Mouse (Mus musculus) limb, embryonic 11.5 days (tissue): ENCODE data around the gene Cela3a. TPM values are rescaled to one million over a fixed set of nuclear protein-coding genes. Genes with fewer than 3 reads are reported as not detected.
"Not testable (repeated sequence)": the region's sequence is repeated elsewhere in the genome, so short reads cannot be mapped to it uniquely, and the experiment has no call there.

Experiments used
- ATAC-seq: fragments of 200-750 bp; cut with Nextera tagmentation; 2 replicates; pipeline ENCODE4 v1.8.0; 2017; ENCODE audit warnings: low read depth; ENCODE audit not compliant: insufficient number of reproducible peaks, low FRiP score, low TSS enrichment
- DNase-seq: peaks from one replicate; pipeline ENCODE4 v3.0.0-alpha.2; 2015; ENCODE audit warnings: low spot score
- H3K27ac ChIP-seq: fragments of 300-500 bp; sonication (generic); replicated peaks from 2 replicates; pipeline ENCODE4 v1.5.1; 2014; ENCODE audit warnings: low read depth, mild to moderate bottlenecking, low read length
- H3K27me3 ChIP-seq: fragments of 300-500 bp; sonication (generic); 2 replicates; pipeline ENCODE4 v1.6.1; 2014; ENCODE audit warnings: mild to moderate bottlenecking, low read length, mixed read lengths; ENCODE audit not compliant: control insufficient read depth, insufficient read depth
- H3K36me3 ChIP-seq: fragments of 300-500 bp; sonication (generic); 2 replicates; pipeline ENCODE4 v1.6.1; 2014; ENCODE audit warnings: mild to moderate bottlenecking, low read length, moderate library complexity, mixed read lengths; ENCODE audit not compliant: control insufficient read depth, insufficient read depth
- H3K4me1 ChIP-seq: fragments of 300-500 bp; sonication (generic); 2 replicates; pipeline ENCODE4 v1.6.1; 2014; ENCODE audit warnings: low read length, mixed read lengths; ENCODE audit not compliant: control insufficient read depth, insufficient read depth
- H3K4me2 ChIP-seq: fragments of 300-500 bp; sonication (generic); 2 replicates; pipeline ENCODE4 v1.6.1; 2014; ENCODE audit warnings: low read depth, mild to moderate bottlenecking, moderate library complexity; ENCODE audit not compliant: severe bottlenecking
- H3K4me3 ChIP-seq: fragments of 300-500 bp; sonication (generic); 2 replicates; pipeline ENCODE4 v1.5.1; 2014; ENCODE audit warnings: low read depth, low read length
- H3K9ac ChIP-seq: fragments of 300-500 bp; sonication (generic); 2 replicates; pipeline ENCODE4 v1.6.1; 2014; ENCODE audit warnings: mild to moderate bottlenecking, low read length
- H3K9me3 ChIP-seq: fragments of 300-500 bp; sonication (generic); 2 replicates; pipeline ENCODE4 v1.6.1; 2016; ENCODE audit warnings: low read length; ENCODE audit not compliant: control insufficient read depth
- WGBS: fragments of 180-500 bp; shearing (Covaris S2); extraction: QIAGEN DNeasy Blood & Tissue Kit; methylation state at CpG from one replicate; pipeline ENCODE4 v1.1.7; 2014; 5-methylcytosine and 5-hydroxymethylcytosine counted together
- polyA plus RNA-seq: library from polyadenylated mRNA; unstranded; fragments of >200 nt; fragmentation: Nextera tagmentation; extraction: Ambion mirVana; gene quantifications from 2 replicates; pipeline ENCODE4 v1.2.1, GENCODE M21; 2014

Cela3a gene
- polyA plus RNA-seq, 1 experiment from 2014 or later, result not detected

GRCm38 (mm10) chr4:137436979-137437669, 27.5 kb upstream of the Cela3a start:
- H3K4me3 ChIP-seq, result no peak overlapping the region
- DNase-seq (no peak), ATAC-seq (no peak)
- no peaks in the 10 kb centered on the region for H3K4me1 ChIP-seq
- no peak overlapping the region for H3K4me2 ChIP-seq
- no peak overlapping the region for H3K9ac ChIP-seq
- no peak overlapping the region for H3K27ac ChIP-seq
- no peaks in the 10 kb centered on the region for H3K36me3 ChIP-seq
- H3K27me3 ChIP-seq, result no peaks in the 10 kb centered on the region
- WGBS, result 83% methylated on average over 8 of the region's 8 CpGs
- no peaks in the 10 kb centered on the region for H3K9me3 ChIP-seq

DNA sequence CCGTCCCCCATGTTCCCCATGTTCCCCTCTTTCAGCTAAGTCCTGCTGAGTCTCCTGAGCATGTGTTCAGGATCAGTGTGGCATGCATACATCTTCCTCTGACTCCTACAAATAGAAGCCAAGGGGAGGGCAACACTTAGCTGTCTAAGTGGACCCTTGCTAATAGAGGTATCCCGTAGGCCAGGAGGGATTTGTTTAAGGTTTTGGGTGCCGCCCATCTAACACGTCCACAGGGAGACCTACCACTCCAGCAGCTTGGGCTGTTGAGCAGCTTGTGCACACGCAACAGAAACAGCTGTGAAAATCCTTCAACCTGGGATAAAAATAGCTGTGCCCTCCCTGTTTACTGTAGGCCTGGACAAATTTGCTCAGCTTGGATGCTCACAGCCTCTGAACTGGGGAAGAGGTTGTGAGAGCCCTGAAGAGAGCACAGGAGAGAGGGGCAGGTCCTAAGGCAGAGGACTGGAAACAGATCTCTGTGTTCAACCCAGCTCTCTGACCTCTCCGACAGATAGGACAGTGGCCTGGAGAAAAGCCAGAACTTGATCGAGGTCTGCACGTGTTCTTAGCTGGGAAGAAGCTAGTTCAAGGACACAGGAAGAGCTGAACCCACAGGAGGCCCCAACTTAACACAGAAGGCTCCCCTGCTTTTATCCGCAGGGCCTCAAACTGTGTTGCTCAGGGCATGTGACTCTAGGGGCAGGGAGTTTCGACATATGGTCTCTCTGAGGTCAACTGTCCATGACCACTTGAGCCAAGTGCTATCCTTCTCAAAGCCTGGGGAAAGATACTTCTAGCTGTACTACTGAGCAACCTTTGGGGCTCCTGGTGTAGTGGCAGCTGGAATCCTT, 23.3 kb upstream of the Cela3a start:
- H3K9me3 ChIP-seq, H3K27ac ChIP-seq, H3K27me3 ChIP-seq, H3K4me2 ChIP-seq, H3K36me3 ChIP-seq, ATAC-seq, H3K4me1 ChIP-seq, H3K9ac ChIP-seq, H3K4me3 ChIP-seq, DNase-seq: not testable (repeated sequence)
- WGBS, result 79% methylated on average over 10 of the region's 10 CpGs

DNA sequence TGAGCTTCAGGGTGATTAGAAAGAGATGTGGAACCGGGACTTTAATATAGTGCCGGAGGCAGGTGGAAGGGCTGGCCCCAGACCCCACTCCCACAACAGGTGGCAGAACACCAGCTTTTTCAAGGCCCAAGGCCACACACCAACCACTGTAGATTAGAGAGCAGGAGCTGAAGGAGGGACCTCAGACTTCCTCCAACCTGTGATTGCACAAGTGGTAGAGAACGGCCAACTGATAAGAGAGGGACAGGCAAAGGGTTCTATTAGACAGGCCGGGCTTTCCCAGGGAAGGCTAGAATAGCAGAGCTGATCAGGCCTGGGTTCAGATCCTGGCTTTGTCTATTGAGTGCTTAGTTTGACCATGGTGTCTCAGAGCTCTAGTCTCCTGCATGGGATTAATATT, 20.9 kb upstream of the Cela3a start, which contains the start of gene Cela3b:
TSS of gene Cela3b (minus strand) at position 39 of the 400 bp plus-strand sequence.
- WGBS, result 92% methylated on average over 4 of the region's 4 CpGs
- DNase-seq (no peak), ATAC-seq (no peak)
- H3K4me3 ChIP-seq, result no peak within 1 kb of the TSS
- no peaks in the 10 kb centered on the region for H3K27me3 ChIP-seq
- H3K9me3 ChIP-seq, result no peaks in the 10 kb centered on the region
- no peak within 1 kb of the TSS for H3K4me2 ChIP-seq
- no peaks in the 10 kb centered on the region for H3K4me1 ChIP-seq
- no peak within 1 kb of the TSS for H3K9ac ChIP-seq
- H3K27ac ChIP-seq, result no peak within 1 kb of the TSS
- H3K36me3 ChIP-seq, result no peaks in the 10 kb centered on the region

GRCm38 (mm10) chr4:137417712-137418564, 8.3 kb upstream of the Cela3a start:
- no peaks in the 10 kb centered on the region for H3K4me1 ChIP-seq
- no peak overlapping the region for H3K9ac ChIP-seq
- ATAC-seq, result no peak
- no peaks in the 10 kb centered on the region for H3K27me3 ChIP-seq
- DNase-seq, result no peak
- H3K9me3 ChIP-seq, result no peaks in the 10 kb centered on the region
- H3K4me2 ChIP-seq, result no peak overlapping the region
- no peaks in the 10 kb centered on the region for H3K36me3 ChIP-seq
- WGBS, result 77% methylated on average over 11 of the region's 11 CpGs
- no peak overlapping the region for H3K4me3 ChIP-seq
- no peak overlapping the region for H3K27ac ChIP-seq

DNA sequence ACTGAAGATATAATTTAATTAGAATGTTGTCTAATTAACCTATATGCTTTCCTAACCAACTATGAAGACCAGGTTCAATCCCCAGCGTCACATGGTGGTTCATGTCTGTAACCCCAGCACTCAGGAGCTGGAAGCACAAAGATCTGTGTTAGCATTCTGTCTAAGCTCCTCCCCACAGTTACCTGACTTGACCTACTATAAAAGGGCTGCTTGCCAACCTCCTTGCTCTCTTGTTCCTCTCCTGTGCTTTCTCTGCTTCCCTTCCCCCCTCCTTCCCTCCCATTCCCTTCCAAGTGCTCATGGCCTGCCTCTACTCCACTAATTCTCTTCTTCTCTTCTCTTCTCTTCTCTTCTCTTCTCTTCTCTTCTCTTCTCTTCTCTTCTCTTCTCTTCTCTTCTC, 5.3 kb upstream of the Cela3a start:
- WGBS, result 73% methylated on average over 1 of the region's 1 CpGs
- H3K4me1 ChIP-seq, result no peaks in the 10 kb centered on the region
- no peaks in the 10 kb centered on the region for H3K9me3 ChIP-seq
- no peak overlapping the region for H3K9ac ChIP-seq
- H3K36me3 ChIP-seq, result no peaks in the 10 kb centered on the region
- no peak overlapping the region for H3K4me2 ChIP-seq
- ATAC-seq (no peak), DNase-seq (no peak)
- no peak overlapping the region for H3K4me3 ChIP-seq
- H3K27ac ChIP-seq, result no peak overlapping the region
- no peaks in the 10 kb centered on the region for H3K27me3 ChIP-seq

DNA sequence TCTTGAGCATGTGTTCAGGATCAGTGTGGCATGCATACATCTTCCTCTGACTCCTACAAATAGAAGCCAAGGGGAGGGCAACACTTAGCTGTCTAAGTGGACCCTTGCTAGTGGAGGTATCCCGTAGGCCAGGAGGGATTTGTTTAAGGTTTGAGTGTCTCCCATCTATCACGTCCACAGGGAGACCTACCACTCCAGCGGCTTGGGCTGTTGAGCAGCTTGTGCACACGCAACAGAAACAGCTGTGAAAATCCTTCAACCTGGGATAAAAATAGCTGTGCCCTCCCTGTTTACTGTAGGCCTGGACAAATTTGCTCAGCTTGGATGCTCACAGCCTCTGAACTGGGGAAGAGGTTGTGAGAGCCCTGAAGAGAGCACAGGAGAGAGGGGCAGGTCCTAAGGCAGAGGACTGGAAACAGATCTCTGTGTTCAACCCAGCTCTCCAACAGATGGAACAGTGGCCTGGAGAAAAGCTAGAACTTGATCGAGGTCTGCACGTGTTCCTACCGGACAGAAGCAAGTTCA, 2.7 kb upstream of the Cela3a start:
- H3K4me2 ChIP-seq, ATAC-seq: not testable (repeated sequence)
- WGBS, result 84% methylated on average over 7 of the region's 7 CpGs

DNA sequence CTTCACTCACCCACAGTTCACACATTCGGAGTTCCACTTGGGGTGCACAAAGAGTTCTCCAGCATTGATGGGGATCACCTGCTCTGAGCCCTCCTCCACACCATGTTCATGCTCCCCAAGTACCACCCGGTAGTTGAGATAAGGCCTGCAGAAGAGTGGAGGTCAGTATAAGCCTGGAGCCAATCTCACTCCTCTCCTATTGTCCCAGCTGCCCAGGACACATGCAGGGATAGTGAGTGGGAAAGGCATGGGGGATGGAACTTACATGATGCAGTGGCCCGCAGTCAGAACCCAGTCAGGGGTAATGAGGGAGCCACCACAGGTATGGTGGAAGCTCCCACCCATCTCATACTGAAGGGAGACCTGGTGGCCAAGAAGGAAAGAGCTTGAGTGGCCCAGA, 4.0 kb downstream of the Cela3a start:
- ATAC-seq (no peak), DNase-seq (no peak)
- H3K27ac ChIP-seq, result no peak overlapping the region
- H3K9ac ChIP-seq, result no peak overlapping the region
- no peaks in the 10 kb centered on the region for H3K9me3 ChIP-seq
- WGBS, result 96% methylated on average over 3 of the region's 3 CpGs
- no peaks in the 10 kb centered on the region for H3K4me1 ChIP-seq
- no peaks in the 10 kb centered on the region for H3K36me3 ChIP-seq
- H3K27me3 ChIP-seq, result no peaks in the 10 kb centered on the region
- no peak overlapping the region for H3K4me3 ChIP-seq
- H3K4me2 ChIP-seq, result no peak overlapping the region

More for the DNA sequence above, 2.7 kb upstream of the Cela3a start:
- not testable (repeated sequence) for H3K27ac ChIP-seq, H3K9me3 ChIP-seq, H3K27me3 ChIP-seq, DNase-seq, H3K9ac ChIP-seq, H3K4me3 ChIP-seq, H3K36me3 ChIP-seq, H3K4me1 ChIP-seq
